ENCODE assay signal across 10 mouse cellular contexts in genomic region chr9:69907123-69907945, GRCm38 (mm10).
A peak's percentile ranks its signal among the peaks of the same experiment; 100 is the strongest.
DNase-seq lines count a peak whose midpoint lies in the region; ATAC-seq lines count a peak whose summit lies in the region.
"Had no signal": no experiment of that assay in that cellular context is flagged by ENCODE, and none has a peak within 500 bp of the region (broad histone marks: within the 10 kb centered on the region; RNA-seq: fewer than 3 reads in every experiment).

No protein-coding gene starts in this region.

- H3K4me1 ChIP-seq in heart, embryonic 12.5 days (replicated peaks), result peaks cover 5% of the 10 kb centered on the region
- peaks cover 4% of the 10 kb centered on the region; the same call in 1 of the 2 replicates for H3K4me1 ChIP-seq in embryonic facial prominence, embryonic 15.5 days
- peaks cover 5% of the 10 kb centered on the region; the same call in 1 of the 2 replicates for H3K4me1 ChIP-seq in limb, embryonic 13.5 days

- no peak overlapping the region for H3K4me3 ChIP-seq in heart, embryonic 12.5 days
- no peak overlapping the region for H3K4me3 ChIP-seq in embryonic facial prominence, embryonic 15.5 days (replicated peaks)
- peak overlapping the region; percentile 8; the same call in 1 of the 2 replicates for H3K4me3 ChIP-seq in limb, embryonic 13.5 days

- H3K9ac ChIP-seq in heart, embryonic 12.5 days, result no peak overlapping the region
- H3K9ac ChIP-seq in embryonic facial prominence, embryonic 15.5 days, result no peak overlapping the region
- no peak overlapping the region for H3K9ac ChIP-seq in limb, embryonic 13.5 days

- peaks cover 16% of the 10 kb centered on the region for H3K27me3 ChIP-seq in heart, embryonic 12.5 days (replicated peaks)
- 0 out of 2 replicates have a peak, but pooled peaks cover 5% of the 10 kb centered on the region for H3K27me3 ChIP-seq in embryonic facial prominence, embryonic 15.5 days
- peaks cover 42% of the 10 kb centered on the region for H3K27me3 ChIP-seq in limb, embryonic 13.5 days

- H3K36me3 ChIP-seq in heart, embryonic 12.5 days, result no peaks in the 10 kb centered on the region
- no peaks in the 10 kb centered on the region for H3K36me3 ChIP-seq in embryonic facial prominence, embryonic 15.5 days
- no peaks in the 10 kb centered on the region for H3K36me3 ChIP-seq in limb, embryonic 13.5 days

- 35% methylated on average over 21 of the region's 21 CpGs for WGBS in heart, embryonic 12.5 days
- WGBS in embryonic facial prominence, embryonic 15.5 days, result 33% methylated on average over 21 of the region's 21 CpGs
- 6% methylated on average over 21 of the region's 21 CpGs for WGBS in limb, embryonic 13.5 days

- DNase-seq in heart, postnatal 4 days, result no peak
- DNase-seq in adrenal gland, postnatal 14 days, result peak; percentile 24
- DNase-seq in gastrocnemius, postnatal 25 days, result no peak
- no peak for DNase-seq in Muller cell, postnatal 12 days (ENCODE audit: inconsistent ontology term)
- no peak for DNase-seq in cerebellum, postnatal 4 days (ENCODE audit: low spot score in 2 of 2)
- DNase-seq: gastrocnemius, postnatal 36 days; left cerebral cortex, postnatal 4 days had no signal

- no peak overlapping the region for H3K27ac ChIP-seq in heart, embryonic 12.5 days (ENCODE audit: poor library complexity, severe bottlenecking)
- H3K27ac ChIP-seq in embryonic facial prominence, embryonic 15.5 days (replicated peaks), result no peak overlapping the region
- no peak overlapping the region for H3K27ac ChIP-seq in limb, embryonic 13.5 days

- no peak for ATAC-seq in heart, embryonic 12.5 days (ENCODE audit: insufficient number of reproducible peaks, low FRiP score)
- ATAC-seq in embryonic facial prominence, embryonic 15.5 days (ENCODE audit: insufficient number of reproducible peaks, low FRiP score, low TSS enrichment, low read depth), result no peak
- no peak; the same call in 1 of the 2 replicates for ATAC-seq in limb, embryonic 13.5 days (ENCODE audit: low FRiP score, low read depth)

- H3K9me3 ChIP-seq in heart, embryonic 12.5 days (replicated peaks), result no peaks in the 10 kb centered on the region
- no peaks in the 10 kb centered on the region for H3K9me3 ChIP-seq in embryonic facial prominence, embryonic 15.5 days (replicated peaks)
- H3K9me3 ChIP-seq in limb, embryonic 13.5 days, result no peaks in the 10 kb centered on the region

- peak overlapping the region; percentile 52 for H3K4me2 ChIP-seq in heart, embryonic 12.5 days
- peak overlapping the region; percentile 1; the same call in 1 of the 2 replicates for H3K4me2 ChIP-seq in embryonic facial prominence, embryonic 15.5 days (replicated peaks)
- peak overlapping the region; percentile 49 for H3K4me2 ChIP-seq in limb, embryonic 13.5 days (replicated peaks)

Comparison
In these comparisons a context has a peak if more than half of its experiments do, and no peak if none do; other contexts are left out.
1. H3K4me2 ChIP-seq: peak in every context shown above with its lines; median percentile 52 in heart, embryonic 12.5 days; 49 in limb, embryonic 13.5 days; 1 in embryonic facial prominence, embryonic 15.5 days.